Mouse (Mus musculus) lung, postnatal 36 days (tissue): Measurements from ENCODE around the gene Ppfia1.

Experiments used
- DNase-seq: peaks from one replicate; pipeline ENCODE4 v3.0.0; 2022; ENCODE audit warnings: mixed read lengths

The Ppfia1 gene

DNA sequence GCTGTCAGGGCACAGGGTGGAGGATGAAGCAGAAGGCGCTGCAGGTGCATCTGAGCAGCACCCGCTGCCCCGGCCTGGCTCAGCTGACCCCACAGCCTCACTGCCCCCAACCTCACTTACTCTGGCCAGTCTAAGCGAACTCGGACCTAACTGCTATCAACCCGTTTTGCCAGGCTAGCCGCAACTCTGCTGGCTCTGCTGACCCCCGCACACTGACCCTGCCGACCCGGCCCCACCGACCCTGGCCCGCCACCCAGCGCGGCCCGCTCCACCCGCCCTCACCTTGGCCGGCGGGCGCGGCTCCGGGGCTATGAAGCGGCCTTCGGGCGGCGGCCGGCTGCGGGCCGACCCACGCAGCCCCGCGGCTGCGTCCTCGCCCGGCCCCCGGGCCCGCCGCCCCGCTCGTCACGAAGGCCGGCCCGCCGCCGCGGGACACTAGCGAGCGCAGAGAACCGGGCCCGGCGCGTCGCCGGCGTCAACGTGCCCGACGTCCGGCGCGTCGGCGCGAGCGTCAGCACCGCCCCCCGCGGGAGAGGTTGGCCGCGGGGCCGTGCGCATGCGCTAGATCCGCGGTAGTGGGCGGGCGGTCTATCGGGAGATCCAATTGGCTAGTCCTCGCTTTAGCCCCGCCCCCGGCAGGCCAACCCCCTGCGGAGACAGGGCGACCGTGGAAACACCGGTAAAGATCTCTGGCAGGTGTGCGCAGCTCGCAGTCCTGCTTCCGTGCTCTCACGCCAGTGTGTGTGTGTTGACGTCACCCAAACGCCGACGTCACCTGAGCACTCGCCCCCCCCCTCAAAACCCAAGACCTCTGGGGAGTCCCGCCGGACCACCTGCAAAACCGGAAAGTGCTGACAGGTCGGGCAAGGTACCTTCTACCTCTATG lies at the start of gene Ppfia1:
Ppfia1 (minus strand) TSS at position 493 of the 886 bp plus-strand sequence.
- DNase-seq: peak; percentile 98

DNA sequence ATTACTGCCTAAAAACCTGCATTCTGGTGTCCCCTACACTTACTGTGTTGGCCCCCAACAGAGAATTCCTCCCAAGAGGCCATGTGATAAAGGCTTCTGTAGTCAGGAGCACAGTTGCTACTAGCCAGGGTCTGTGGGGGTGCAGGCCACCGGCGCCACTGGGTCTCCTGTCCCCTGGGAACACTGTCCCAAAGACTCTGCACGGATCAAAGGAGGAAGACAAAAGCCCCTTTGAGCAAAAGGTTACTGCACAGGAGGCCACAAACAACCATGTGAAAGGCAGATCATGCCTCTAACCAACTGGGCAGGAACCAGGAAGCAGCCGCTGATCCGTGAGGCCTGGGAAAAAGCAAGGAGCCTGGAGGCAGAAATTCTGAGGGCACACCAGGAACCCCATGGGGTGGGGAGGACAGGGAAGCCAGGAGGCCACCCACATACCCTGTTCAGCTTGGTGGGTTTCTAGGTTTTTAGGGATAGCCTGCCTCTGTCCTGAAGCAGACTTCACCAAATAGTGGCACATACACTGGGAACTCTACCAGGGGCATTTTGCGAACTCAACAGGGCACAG lies 46.9 kb upstream of the Ppfia1 start:
- DNase-seq: no peak

DNA sequence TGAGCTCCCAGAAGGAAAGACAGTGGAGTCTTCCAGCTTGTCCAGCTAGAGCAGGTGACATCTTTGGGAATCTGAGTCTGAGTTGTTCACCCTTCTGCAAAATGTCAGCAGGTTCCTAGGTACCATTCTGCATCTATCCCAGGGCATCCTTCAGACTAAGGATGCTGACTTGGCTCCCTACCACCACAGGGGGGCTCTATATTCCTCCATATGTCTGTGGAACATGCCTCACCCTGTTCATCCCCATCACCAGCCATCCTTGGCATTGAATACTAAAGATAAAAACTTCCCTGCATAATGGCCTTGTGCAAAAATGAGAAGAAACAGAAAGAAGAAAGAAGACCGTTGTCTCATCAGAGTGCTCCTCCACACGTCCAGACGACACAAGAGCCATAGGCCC lies 36.0 kb upstream of the Ppfia1 start:
- DNase-seq: no peak

DNA sequence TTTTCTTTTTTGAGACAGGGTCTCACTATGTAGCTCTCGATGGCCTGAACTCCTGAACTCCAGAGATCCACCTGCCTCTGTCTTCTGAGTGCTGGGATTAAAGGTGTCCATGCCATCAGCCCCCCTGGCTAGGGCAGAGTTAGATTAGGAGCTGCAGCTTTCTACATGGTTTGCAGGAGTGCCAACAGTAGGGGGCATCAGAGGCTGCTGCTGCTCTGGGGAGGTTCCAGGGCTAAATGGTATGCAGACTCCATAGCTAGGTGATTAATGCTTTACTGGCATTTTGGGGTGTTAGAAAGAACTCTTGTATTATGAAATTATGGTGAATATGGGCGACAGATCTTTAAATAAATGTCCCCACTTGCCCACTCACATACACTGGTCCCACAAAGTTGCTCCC lies 33.8 kb upstream of the Ppfia1 start:
- DNase-seq: peak; percentile 69

DNA sequence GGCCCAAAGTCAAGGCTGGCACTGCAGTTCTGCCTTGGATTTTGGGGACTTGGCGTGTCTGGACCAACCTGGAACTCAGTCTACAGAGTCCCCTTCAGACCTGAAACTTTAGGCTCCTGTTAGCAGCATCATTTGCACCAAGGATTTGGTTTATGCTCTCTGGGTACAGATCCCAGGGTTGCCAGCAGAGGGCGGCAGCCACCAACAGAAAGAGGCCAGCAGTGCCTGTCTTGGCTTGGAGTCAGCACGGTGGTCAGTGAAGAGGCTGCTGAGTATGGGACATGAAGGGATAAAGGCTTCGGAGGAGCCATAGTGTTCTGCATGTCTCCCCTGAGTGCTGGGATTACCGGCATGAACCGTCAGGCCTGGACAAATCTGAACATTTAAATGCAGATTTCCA lies 32.1 kb upstream of the Ppfia1 start:
- peak; percentile 78 for DNase-seq

DNA sequence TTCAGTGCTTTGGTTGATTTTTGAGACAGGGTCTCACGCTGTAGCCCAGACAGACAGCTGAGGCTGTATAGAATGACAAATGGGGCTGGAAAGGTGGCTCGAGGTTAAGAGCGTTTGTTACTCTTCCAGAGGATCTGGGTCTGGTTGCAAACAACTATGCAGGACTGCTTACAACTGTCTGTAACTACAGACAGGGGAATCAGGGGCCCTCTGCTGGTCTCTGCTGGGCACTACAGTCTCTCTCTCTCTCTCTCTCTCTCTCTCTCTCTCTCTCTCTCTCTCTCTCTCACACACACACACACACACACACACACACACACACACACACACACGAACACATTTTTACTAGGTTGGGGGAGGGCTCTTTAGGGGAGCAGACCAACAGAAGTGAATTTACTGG lies 30.1 kb upstream of the Ppfia1 start:
- DNase-seq: peak; percentile 56

DNA sequence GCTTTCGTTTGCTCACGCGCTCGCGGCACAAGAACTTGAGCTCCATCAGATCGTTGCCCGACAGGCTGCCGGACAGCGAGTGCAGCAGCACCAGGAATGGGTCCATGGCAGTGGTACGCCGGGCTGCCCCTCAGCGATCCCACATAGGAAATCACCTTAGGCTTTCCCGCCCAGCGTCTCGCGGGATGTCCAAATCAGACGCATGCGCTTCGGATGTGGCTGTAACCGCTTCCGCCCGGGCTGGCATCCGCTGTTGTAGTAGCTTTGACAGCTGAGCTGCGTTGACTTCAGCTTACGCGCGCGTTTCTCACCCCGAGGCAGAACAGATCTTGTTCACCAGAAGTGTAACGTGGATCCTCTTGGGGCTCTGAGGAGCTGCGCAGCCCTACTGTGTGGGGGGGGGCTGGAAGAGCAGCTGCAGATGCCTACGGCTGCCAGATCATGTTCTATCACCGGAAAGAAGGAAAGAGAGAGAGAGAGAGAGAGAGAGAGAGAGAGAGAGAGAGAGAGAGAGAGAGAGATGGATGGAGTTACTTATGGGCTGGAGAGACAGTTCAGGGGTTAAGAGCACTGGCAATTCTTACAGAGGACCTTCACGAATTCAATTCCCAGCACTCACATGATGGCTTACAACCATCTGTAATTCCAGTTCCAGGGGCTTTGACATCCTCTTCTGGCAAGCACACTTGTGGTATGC lies 28.9 kb upstream of the Ppfia1 start, which contains the start of gene Fadd:
Fadd (minus strand) TSS at position 180 of the 697 bp plus-strand sequence.
- peak; percentile 98 for DNase-seq

DNA sequence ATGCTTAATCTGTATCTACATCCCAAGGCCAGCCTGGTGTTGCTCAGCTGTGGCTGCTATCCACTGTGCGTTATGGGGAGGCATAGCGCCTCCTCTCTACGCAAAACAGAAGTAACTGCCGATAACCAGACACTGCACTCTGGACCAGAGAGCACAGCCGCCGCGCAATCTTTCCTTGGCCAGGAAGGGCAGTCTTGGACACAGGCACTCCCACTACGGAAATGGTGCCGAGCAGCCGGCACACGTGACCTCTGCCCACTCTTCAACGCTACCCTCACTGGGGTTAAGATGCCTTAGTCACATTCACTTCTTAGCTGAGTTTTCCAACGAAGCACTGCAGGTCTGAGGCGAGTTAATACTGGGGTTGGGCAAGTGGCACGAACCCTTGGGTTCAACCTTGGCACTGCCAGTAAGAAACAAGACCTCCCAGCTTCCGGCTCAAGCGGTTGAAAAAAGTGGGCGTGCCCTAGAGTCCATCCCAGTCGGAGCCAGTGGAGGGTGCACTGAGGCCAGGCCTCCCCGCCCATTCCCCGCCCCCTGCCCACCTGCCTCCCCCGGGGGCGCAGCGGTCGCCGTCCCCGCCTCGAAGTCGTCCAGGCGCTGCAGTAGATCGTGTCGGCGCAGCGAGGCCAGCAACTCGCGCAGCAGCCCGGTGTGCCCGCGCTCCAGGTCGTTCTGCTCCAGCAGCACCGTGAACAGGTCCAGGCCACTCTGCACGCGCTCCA lies 28.2 kb upstream of the Ppfia1 start:
- peak; percentile 93 for DNase-seq

DNA sequence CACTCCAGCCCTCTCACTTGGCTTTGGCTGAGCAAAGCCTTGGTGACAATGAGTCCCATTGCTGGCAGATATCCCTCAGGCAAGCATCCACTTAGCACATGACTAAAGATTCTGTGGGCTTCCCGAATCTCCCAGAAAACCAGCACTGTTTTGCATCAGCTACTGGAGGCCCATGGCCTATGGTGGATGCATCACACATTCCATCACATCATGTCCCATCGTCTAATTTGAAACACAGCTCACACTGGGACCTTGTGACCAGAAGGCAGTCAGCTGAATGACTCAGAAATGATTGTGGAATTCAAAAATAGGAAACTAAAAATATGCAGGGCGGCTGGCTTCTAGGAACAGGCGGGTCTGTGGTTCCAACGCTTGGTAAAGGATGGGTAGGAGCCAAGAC lies 24.3 kb upstream of the Ppfia1 start:
- DNase-seq: no peak

DNA sequence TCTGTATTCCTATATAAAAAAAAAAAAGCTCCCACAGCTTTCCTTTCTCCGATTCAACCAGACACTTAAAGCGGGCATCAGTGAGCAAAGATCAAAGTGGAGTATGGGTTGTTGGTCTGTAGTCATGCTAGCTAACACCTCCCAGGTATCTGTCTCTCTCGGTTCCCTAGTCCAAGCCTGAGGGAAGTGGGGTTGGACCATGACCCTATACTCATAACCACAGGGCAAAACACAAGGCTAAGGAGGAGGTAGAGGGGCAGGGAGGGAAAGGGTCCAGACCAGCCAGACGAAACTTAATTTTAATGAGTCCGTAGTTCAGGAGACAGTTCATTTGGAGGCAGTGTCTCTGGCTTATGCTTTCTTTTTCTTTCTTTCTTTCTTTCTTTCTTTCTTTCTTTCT lies 18.7 kb upstream of the Ppfia1 start:
- no peak for DNase-seq

DNA sequence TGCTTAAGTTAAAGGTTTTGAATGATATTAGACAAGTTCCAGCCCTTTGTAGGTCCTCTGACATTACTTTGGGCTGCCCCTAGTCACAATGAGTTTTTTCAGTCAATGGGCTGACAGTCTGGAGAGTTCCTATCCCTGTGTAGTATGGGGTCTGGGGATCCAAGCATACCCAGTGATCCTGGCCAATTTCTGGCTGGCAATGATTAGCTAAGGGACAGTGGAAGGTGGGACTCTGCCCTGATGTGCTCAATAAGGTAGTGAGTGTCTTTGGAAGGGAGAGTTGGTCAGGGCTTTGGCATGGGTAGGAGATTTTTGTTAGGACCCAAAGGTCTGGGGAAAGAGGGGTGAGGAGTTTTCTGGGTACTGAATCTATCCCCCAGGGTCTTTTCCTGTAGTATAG lies 18.1 kb upstream of the Ppfia1 start:
- no peak for DNase-seq

DNA sequence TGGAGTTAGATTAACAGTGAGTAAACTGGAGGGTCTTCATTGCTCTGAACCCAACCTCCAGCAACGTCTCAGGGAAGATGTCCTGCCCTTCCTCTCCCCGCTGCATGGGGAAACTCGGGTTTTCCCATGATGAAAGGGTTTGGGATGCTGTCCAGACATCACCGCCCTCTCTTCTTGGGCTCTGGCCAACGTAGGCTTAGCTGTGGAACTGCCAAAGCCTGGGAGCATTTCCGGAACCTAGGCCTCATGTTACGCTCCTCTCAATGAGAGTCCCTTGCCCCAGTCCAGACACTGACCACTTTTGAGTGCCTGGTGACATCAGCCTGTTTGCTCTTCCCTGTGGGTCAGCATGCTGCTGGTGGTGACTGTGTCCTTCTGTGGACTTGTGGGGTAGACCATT lies 15.9 kb upstream of the Ppfia1 start:
- peak; percentile 65 for DNase-seq

DNA sequence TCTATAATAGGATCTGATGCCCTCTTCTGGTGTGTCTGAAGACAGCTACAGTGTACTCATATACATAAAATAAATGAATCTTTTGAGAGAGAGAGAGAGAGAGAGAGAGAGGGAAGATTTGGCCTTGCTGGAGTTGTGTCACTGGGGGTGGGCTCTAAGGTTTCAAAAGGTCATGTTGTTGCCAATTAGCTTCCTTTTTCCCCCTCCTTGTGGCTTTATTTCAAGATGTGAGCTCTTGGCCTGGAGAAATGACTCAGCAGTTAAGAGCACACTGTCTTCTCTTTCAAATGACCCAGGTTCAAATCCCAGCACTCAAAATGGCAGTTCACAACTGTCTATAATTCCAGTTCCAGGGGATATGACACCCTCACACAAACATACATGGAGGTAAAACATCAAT lies 14.6 kb upstream of the Ppfia1 start:
- no peak for DNase-seq

DNA sequence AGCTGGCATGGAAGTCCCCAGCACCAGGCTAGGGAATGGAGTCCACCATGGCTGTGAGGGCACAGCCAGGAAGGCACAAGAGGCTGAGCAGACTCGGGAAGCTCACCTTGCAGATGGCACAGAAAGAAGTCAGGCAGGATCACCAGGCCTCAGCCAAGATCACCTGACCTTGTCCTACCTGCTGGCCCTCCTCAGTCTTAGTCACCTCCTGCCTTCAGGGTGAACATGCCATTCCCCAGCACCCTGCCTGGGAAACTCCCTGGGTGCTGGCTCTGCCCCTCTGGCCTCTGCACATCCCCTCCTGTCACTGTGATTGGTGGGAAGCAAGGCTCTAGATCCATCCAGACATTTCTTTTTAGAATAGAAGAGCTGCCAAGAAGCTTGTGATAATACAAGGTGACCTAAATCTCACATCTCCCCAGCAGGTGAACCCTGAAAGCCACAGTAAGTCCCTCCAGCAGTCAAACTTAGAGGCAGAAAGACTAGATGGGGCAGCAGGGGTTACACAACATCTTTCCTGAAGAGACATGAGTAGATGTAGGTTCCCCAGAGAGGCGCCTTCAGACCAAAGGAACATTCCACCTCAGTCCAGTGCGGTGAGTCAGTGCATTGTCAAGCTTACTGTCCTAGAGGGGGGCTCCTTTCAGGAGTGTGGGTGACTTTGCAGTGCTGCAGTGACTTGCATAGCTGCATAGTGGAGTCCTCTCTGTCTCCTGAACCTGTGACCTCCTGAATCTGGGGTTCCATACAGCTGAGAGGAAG lies 13.6 kb upstream of the Ppfia1 start:
- no peak for DNase-seq

DNA sequence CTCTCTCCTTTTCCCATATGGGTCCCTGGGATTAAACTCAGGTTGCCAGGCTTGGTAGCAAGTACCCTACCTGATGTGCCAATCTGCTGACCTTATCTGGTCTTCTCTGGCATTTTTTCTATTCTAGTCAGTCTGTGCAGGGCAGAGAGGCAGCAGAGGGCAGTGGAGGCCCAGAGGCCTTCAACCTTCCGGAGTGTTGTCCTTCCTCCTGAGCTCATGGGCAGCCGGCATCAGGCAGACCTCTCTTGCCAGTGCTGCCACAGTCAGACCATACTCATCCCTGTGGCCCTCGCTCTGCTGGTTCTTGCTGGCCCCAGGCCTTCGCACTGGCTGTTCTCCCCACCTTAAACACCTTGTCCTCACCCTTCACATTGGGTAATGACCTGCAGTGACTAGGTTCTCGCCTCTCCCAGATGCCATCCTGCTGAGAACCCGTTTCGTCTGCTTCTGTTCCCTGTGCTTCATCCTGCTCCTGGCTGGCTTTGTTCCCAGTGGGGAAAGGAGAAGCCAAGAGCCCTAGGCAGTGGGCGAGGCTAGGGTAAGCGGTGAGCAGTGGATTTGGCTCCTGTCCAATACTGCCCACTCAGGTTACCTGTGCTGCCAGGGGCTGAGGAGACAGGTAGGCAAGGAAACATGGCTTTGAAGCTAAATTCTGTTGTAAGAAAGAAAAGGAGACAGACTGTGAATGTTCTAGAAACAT lies 10.1 kb upstream of the Ppfia1 start:
- peak; percentile 32 for DNase-seq

DNA sequence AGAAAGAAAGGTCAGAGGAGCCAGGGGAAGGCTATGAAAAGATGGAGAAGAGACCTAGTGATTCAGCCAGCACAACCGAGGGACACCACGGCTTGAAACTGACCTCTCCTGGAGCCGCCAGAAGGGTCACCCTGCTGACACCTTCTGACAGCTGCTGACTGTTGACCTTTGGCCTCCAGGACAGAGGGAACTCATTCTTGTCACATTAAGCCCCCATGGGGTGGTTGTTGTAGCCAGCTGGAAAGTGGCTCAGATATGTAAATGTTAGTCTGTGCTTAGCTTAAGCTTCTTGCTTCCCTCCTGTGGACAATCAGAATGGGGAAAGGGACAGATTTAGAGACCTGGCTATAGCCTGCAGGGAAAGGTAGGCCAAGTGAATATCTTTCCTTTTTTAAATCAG lies 8.5 kb upstream of the Ppfia1 start:
- DNase-seq: peak; percentile 15

DNA sequence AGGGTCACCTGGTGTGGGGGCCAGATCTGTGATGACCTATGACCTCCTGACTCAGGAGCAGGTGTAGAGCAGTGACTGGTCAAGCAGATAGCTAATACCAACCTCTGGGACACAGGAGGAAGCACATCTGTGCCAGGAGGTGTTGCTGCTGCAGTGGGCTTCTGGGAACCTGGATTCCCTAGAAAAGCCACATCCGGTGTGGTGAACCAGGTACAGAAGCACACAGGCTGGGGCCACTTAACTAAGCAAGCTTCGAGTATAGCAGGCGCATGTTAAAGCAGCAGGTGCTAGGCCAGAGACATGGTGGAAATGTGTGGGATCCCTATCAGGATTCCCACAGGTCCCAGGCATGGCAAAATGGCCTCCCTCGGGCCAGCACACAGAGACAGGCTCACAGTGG lies 7.1 kb upstream of the Ppfia1 start:
- no peak for DNase-seq

DNA sequence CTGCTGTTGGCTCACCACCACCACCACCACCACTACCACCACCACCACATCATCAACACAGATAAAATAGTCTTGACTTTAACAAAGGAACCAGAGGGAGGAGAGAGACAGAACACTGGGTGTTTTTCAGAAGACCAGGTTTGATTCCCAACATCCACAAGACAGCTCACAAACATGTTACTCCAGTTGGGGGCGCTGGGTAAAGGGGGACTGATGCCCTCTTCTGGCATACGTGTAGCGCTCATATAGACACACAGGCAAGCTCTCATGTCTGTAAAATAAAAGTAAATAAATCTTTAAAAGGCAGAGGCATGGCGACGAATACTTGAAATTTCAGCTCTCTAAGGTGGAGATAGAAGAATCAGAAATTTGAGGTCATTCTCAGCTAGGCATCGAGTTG lies 5.0 kb upstream of the Ppfia1 start:
- no peak for DNase-seq

DNA sequence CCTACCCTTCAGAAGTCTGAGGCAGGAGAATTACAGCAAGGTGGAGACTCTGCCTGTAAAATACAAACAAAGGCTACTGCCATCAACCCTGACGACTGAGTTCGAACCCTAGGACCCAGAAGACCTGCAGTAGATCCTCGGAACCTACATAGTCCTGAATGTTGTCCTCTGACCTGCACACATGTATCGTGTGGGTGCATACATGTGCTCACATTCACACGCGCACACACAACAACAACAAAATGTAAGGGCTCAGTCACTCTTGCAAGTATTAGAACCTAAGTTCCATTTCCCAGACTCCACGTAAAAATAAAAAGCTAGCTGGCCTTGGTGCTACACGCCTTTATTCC lies 569 bp upstream of the Ppfia1 start:
- no peak for DNase-seq

DNA sequence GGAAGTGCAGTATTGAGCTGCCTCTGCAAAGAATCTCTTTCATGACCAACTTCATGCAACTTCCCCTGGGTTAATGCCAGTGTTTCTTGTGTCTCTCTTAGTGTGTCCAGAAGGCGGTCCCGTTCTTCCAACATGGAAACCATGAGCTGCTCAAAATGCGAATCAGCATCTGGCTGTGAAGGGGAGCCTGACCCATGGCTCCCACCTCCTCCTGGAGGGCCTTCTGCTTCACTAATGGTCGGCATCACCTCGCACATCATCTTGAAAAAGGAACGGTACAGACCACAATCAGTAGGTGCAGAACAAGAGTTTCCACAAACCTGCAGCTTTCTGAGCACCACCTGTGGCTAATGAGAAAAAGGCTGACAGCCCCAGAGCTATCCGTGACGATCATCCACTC lies 1.3 kb downstream of the Ppfia1 start:
- DNase-seq: no peak

DNA sequence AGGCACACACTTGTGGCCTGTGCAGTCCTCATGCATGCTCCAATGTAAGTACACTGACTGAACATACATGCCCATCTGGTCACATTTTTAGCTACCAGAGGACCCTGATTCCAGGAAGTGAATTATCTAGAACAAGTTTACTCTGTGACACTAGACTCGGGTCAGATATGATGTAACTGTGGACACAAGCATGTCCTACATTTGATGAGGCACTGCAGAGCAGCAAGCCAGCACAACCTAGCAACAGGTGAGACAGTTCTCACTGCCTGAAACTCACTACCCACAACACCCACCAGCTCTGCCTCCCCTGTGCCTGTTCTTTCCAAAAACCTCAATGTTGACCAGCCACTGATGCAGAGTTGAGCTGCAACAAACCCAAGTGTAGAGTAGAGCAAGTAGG lies 2.7 kb downstream of the Ppfia1 start:
- no peak for DNase-seq
